Mouse (Mus musculus) heart, postnatal 0 days (tissue): ENCODE data around the gene Tet3.
A peak's percentile ranks its signal among the peaks of the same experiment; 100 is the strongest.

ENCODE experiments used
- CTCF ChIP-seq: IDR thresholded peaks from 2 replicates; pipeline ENCODE4 v1.5.1; 2016; ENCODE audit warnings: antibody characterized with exemption, control low read depth, low read depth
- EP300 ChIP-seq: IDR thresholded peaks from 2 replicates; pipeline ENCODE4 v1.6.1; 2016; ENCODE audit warnings: antibody characterized with exemption, low read depth

GRCm38 (mm10) chr6:83317108-83317741 is 141.7 kb downstream of the Tet3 start:
- TF ChIP-seq CTCF (peak; percentile 54), EP300 (no peak)
